Mouse (Mus musculus) regulatory T cell (primary cell): ENCODE measurements at regions not wholly inside any gene's neighbourhood (a gene's known extent, or its start where the extent isn't known, plus 50 kb on each side); places are given as distances from the start of the nearest gene placed in this dataset.

Experiments used
- in situ Hi-C: fragments of 300-600 bp; cut with MboI, MseI; formaldehyde crosslinking; loops from one replicate; pipeline ENCODE4 v1.15.1; 2025; ENCODE audit warnings: high pct_unique_total_duplicates

DNA sequence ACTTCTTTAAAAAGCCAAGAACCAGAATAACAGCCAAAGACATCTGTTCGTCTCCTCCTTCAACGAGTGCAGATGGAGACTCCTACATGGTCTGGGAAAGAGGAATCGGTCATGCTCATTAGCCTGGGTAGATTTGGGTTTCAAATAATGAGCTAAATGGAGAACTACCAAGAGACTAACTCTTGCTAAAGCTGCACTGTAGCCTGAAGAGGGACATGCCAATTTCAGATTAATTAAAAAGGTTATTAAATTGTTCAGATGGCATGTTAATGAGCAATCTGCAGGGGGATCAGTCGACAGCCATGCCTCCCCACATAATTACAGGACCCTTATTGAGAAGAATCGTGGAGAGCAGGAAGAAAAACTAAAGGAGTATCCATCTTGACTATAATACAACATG lies 386.1 kb downstream of the Nedd1 start:
- in situ Hi-C loops = no loop called here

- in situ Hi-C loops = no loop called here
Observed at GRCm38 (mm10) chr10:92335141-92335540, 387.1 kb downstream of the Nedd1 start.

- in situ Hi-C loops = no loop called here
Observed at GRCm38 (mm10) chr10:92333869-92334268, 388.4 kb downstream of the Nedd1 start.

GRCm38 (mm10) chr10:92333042-92333774 lies 389.0 kb downstream of the Nedd1 start:
- in situ Hi-C loops = no loop called here

DNA sequence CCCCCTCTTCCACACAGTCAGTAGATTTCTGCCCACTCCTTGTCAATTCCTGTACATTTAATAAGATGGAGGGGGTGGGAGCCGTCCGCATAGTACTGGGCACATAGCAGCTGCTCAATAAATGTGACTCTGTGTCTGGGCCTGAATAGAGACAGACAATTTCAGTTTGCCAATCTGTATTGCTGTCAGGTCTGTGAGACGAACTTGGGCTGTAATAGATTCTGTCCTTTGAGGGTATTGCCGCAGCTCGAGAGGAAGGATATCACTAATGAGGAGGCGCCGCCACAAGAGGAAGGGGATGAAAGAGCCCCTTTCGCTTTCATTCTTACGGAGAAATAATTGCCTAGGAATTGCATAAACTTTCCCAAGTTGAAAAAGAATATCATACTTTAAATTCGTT lies 392.1 kb downstream of the Nedd1 start:
- in situ Hi-C loops = no loop called here

- in situ Hi-C loops = no loop called here
Observed at GRCm38 (mm10) chr10:92329661-92330060, 392.6 kb downstream of the Nedd1 start.

- in situ Hi-C loops = no loop called here
Observed at GRCm38 (mm10) chr10:92325284-92325989, 396.8 kb downstream of the Nedd1 start.

GRCm38 (mm10) chr10:92314606-92315005 lies 407.6 kb downstream of the Nedd1 start:
- in situ Hi-C loops = no loop called here

- in situ Hi-C loops = no loop called here
Observed at GRCm38 (mm10) chr10:92312278-92312677, 409.9 kb downstream of the Nedd1 start.

DNA sequence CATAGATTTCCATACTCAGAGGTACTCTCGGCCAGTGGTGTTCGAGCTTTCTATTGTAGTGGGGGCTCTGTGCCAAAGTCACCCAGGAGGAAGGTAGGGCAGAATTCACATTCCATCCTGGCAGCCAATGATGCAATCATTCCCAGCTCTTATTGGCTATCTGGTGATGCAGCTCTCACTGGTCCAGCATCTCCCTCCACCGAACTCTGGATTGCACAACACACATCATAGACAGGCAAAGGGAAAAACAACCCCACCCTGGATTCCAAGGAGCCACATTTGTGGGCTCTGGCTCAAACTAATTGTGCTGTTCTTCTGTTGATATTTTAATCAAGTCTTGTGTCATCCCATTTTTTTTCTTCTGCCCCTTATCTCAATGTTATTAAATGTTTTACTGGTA lies 413.6 kb downstream of the Nedd1 start:
- in situ Hi-C loops = loop anchor here (10.0 kb wide), 1 partner anchor 696 kb away; no protein-coding TSS in a partner anchor

DNA sequence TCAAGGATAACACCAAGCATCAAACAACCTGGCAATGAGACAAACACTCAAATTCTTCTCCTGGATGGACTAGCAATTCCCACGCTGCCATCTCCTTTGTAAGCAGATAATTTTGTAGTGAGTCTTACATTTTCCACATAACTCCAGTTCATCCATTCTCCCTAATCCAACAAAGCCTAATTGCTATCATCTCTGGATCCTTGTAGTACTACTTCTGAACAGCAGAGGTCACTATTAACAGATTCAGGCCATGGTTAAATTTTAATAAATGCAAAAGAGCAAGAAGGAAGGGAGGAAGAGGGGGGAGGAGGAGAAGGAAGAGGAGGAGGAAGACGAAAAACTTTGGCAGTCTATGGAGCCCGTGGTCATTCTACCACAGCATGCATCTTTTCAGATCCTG lies 414.4 kb downstream of the Nedd1 start:
- in situ Hi-C loops = loop anchor here (10.0 kb wide), 1 partner anchor 697 kb away; no protein-coding TSS in a partner anchor

DNA sequence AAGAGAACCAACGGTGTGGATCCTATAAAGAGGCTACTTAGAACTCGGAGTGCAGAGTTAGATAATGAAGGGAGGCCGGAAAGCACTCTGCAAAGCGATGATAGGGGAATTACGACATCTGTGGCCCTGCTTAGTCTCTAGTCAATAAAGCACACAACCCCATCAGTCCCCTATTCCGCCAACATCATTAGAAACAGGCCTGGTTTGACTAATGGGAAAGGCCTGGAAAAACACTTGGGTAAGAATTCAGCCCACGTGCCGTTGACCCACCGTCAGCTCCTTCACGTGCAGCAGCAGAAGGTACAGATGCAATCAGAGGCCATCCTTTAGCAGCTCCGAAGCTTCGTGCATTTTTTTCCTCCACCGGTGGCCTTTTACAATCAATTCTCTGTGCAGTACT lies 423.5 kb downstream of the Nedd1 start:
- in situ Hi-C loops = no loop called here

- in situ Hi-C loops = no loop called here
Observed at GRCm38 (mm10) chr10:92296837-92297236, 425.4 kb downstream of the Nedd1 start.

DNA sequence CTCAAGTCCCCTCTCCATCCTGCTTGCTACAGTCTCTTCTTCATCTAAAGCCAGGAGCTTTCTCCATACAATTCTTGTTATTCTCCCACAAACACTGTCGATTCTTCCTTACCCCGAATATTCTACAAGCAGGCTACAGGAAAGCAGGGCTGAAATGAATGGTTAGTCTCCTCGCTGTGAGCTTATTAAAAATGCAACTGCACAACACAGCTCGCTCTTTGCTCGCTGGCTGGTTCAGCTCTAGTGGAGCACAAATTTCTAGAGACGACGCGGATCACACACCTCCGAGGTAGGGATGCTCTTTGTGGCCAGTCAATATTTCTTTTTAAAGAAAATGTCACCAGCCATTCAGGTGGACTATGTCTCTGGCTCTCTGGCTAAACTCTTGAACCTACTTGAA lies 425.9 kb downstream of the Nedd1 start:
- in situ Hi-C loops = no loop called here

DNA sequence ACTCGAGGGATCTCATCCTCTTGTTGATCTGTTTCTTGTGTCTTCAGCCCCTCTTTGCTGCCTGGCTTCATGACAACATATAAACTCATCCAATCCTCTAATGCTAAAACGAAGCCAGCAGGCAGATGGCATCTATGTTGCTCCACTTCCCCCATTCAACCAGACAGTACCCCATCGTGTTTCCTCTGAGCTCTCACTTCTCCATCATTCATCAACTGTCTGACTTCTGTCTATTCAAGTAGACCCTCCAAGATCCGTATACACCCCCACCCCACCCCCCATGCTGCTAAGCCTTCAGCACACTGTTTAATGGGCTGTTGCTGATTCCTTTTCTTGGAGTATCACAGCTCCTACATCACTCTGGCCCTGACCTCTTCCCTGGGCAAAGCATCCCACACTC lies 429.0 kb downstream of the Nedd1 start:
- in situ Hi-C loops = no loop called here

DNA sequence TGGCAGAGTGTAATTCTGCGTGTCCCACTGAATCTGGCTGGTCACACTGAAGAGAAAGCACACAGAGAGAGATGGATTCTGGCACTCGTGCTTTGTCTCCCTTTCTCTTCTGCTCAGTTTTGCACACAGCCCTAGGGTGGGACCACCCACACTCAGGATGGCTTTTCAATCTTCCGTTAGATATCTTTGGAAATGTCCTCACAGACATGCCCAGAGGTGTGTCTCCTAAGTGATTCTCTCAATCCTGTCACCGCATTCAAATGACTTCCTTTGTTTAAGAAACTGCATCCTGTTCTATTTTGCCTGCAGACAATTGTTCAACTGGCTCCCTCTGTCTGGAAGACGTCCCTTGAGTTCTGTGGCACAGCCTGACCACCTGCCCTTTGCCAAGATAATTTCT lies 433.0 kb downstream of the Nedd1 start:
- in situ Hi-C loops = no loop called here

DNA sequence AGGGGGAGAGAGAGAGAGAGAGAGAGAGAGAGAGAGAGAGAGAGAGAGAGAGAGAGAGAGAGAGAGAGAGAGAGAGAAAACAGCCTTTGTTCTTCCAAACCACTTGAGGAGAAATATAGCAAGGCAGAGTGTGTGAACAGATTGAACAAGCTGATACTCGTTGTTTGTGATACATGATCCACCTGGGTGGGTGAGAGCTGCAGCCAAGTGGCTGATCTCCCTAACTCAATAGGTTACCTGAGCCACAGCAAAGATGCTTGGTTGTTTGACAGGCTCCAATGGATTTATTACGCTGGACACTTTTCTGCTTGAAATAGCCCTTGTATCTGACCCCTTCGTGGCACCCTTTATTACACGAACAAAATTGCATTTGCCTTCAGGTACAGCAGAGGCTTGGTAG lies 438.0 kb downstream of the Nedd1 start:
- in situ Hi-C loops = no loop called here

DNA sequence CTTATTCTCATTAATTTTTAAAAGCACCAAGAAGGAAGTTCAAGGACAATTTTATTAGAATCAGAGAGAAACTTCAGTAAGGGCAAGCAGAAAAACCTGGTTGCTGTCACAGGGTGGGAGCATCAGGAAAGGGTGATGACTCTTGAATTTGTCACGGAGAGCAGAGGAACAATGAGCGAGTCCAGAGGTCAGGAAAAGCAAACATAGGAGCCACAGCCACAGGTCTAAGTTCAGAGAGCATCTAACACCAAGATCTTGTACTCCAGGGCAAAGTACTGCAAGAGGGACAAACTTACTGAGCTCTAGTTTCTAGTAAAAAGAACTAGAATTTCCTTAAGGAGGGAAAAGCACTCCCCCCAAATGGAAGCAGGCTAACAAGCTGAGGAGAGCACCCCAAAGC lies 444.2 kb downstream of the Nedd1 start:
- in situ Hi-C loops = no loop called here

DNA sequence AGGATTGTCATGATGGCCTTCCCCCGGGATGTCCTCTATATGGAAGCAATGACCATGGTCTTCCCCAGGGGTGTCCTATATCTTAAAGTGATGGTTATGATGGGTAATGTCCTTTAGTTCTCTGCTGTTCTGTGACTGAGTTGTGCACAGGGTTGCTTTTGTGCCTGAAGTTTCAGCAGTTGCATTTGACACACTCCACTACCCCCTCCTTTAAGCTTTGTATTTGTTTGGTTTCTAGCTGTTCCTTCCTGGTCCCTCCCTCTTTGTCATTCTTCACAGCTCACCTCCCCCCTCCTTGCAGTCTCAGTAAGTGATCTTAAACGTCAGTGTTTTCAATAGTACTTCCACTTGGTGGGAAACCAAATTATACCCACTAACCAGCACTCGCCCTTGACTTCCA lies 464.4 kb downstream of the Nedd1 start:
- in situ Hi-C loops = no loop called here

DNA sequence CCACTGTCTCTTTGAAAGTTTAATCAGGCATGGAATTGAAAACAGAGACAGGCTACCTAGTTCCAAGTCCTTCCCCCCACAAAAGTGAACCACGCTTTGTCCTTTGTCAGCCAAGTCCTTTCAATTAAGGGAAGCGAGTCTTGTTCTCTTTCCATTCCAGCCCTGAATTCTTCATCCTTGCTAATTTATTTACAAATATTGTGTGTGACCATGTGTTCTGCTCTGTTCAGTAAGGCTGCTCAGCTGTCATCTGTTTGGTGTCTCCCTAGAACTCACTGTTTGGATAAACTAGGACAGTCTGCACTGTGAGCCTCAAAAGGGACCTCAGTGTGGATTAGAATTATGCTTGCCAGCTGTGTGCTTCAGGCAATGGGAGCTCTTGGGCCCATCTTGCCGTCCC lies 473.6 kb downstream of the Nedd1 start:
- in situ Hi-C loops = no loop called here

DNA sequence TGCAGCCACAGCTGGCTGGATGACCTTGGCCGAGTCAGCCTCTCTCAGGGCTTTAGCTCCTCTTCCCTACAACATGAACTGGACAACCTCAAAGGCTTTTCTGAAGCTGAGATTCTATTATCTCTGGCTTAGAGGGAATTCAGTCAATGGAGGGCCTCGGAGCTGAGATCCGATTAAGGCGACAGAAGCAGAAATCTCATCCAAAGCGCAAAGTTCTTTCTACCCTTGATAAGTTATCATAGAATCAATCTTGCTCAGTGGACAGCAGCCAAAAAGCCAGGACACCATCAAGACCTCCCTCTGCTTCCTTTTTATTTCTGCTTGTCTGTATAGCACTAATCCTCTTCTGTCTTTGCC lies 474.8 kb downstream of the Nedd1 start:
- in situ Hi-C loops = no loop called here

DNA sequence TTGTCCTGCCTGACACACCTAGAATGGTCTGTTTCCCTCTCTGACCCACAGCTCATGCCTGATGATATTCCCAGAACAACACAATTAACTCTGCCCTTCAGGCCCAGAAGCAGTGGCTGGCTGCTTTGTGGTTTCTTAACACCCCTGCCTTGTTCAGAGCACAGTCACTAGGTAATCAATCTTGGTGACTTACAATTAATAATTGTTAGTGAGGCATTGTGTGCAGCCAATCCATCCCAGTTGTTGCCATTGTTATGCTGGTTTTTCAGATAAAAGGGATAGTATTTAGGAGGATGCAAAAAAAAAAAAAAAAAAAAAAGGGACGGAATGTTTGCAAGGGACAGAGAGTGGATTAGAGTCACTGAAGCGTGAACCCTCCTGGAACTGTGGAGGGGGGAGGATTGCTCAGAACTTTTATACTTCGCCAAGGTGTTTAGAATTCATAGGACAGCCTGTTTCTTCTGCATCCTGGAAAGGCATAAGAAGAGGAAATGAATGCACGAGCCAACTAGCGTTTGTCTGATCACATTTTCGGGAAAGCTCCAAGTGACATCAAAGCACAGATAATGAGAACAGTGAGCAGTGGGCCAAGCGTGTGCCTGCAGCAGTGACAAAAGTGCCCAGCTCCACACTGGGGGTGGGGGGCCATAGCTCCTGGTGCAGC lies 475.3 kb downstream of the Nedd1 start:
- in situ Hi-C loops = no loop called here
